Mouse (Mus musculus) midbrain, postnatal 0 days (tissue): ENCODE measurements around the gene Gnpnat1. TPM values are rescaled to one million over a fixed set of nuclear protein-coding genes. Genes with fewer than 3 reads are reported as not detected.

ENCODE experiments used
- ATAC-seq: fragments of 200-750 bp; cut with Nextera tagmentation; 2 replicates; pipeline ENCODE4 v1.8.0; 2017; ENCODE audit warnings: moderate number of reproducible peaks, mild to moderate bottlenecking, moderate TSS enrichment, moderate library complexity; ENCODE audit not compliant: low FRiP score
- DNase-seq: peaks from one replicate; pipeline ENCODE4 v3.0.0-alpha.2; 2015; ENCODE audit warnings: low spot score
- H3K27ac ChIP-seq: fragments of 300-500 bp; sonication (generic); 2 replicates; pipeline ENCODE4 v1.5.1; 2014; ENCODE audit warnings: low read depth, mild to moderate bottlenecking, low read length, mixed read lengths
- H3K27me3 ChIP-seq: fragments of 300-500 bp; sonication (generic); 2 replicates; pipeline ENCODE4 v1.6.1; 2014; ENCODE audit warnings: low read length, control low read depth, mixed read lengths; ENCODE audit not compliant: insufficient read depth
- H3K36me3 ChIP-seq: fragments of 300-500 bp; sonication (generic); 2 replicates; pipeline ENCODE4 v1.6.1; 2014; ENCODE audit warnings: low read length, control low read depth, mixed read lengths; ENCODE audit not compliant: insufficient read depth
- H3K4me1 ChIP-seq: fragments of 300-500 bp; sonication (generic); 2 replicates; pipeline ENCODE4 v1.6.1; 2014; ENCODE audit warnings: mild to moderate bottlenecking, control low read depth, antibody characterized with exemption, low read length, mixed read lengths; ENCODE audit not compliant: insufficient read depth
- H3K4me2 ChIP-seq: fragments of 300-500 bp; sonication (generic); 2 replicates; pipeline ENCODE4 v1.6.1; 2014; ENCODE audit warnings: low read depth, mild to moderate bottlenecking, low read length, mixed read lengths; ENCODE audit not compliant: poor library complexity, severe bottlenecking
- H3K4me3 ChIP-seq: fragments of 300-500 bp; sonication (generic); 2 replicates; pipeline ENCODE4 v1.5.1; 2014; ENCODE audit warnings: low read depth, mild to moderate bottlenecking, low read length, moderate library complexity
- H3K9ac ChIP-seq: fragments of 300-500 bp; sonication (generic); replicated peaks from 2 replicates; pipeline ENCODE4 v1.6.1; 2014; ENCODE audit warnings: mild to moderate bottlenecking, low read length, moderate library complexity, mixed read lengths; ENCODE audit not compliant: poor library complexity, severe bottlenecking
- H3K9me3 ChIP-seq: fragments of 300-500 bp; sonication (generic); 2 replicates; pipeline ENCODE4 v1.6.1; 2016; ENCODE audit warnings: low read length, control low read depth
- CTCF ChIP-seq: IDR thresholded peaks from 2 replicates; pipeline ENCODE4 v1.5.1; 2016; ENCODE audit warnings: antibody characterized with exemption, mild to moderate bottlenecking
- WGBS: fragments of 180-500 bp; shearing (Covaris S2); extraction: QIAGEN DNeasy Blood & Tissue Kit; methylation state at CpG from one replicate; pipeline ENCODE4 v1.1.7; 2014; 5-methylcytosine and 5-hydroxymethylcytosine counted together
- polyA plus RNA-seq: library from polyadenylated mRNA; unstranded; fragments of >200 nt; fragmentation: Nextera tagmentation; extraction: Ambion mirVana; gene quantifications from 2 replicates; pipeline ENCODE4 v1.2.1, GENCODE M21; 2015
- total RNA-seq: library from RNA; depleted of rRNA; stranded (reverse); fragments of >200 nt; gene quantifications from 2 replicates; pipeline ENCODE4 v1.2.3, GENCODE M21; 2014

The Gnpnat1 gene
- total and polyA plus RNA-seq, 2 experiments from 2014 or later, result 17.6 to 19.1 TPM

DNA sequence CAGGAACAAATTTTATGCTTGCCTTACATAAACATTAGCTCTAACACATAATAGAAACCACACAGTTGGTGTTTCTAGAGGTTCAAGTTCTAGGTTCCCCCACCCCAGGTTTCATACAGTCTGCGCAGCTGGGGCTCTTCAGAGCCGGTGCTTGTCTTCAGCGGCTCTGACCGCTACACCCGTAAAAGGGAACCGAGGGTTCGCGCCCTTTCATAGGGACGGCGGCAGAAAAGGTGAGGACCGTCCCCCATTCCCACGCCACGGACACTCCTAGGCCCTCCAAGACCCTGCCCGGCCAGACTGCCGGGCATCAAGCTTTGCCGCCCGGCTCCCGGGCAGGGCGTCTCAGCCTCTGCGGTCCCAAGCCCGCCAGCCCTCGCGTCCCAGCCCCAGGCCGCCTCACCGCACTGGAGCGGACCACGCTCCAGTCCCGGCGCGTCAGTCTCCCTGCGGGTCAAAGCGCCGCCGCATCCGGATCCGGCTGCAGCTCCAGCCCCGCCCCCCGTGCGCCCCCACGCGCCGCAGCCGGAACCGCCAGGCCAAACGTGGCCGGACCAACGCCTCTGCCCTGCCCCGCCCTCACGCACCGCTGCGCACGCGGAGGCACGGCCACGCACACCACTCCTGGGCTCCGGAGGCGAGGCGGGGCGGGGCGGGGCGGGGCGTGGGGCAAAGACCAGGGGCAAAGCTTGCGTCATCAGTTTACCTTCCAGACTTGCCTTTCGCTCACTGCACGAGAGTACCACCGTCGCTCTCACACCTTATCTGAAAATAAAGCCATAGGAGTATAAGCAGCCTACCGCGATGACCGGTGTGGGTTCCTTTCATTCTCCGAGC lies 16.1 kb downstream of the Gnpnat1 start:
- DNase-seq (peak; percentile 89), ATAC-seq (peak; percentile 96)
- H3K9me3 ChIP-seq, result no peaks in the 10 kb centered on the region
- H3K36me3 ChIP-seq, result no peaks in the 10 kb centered on the region
- WGBS, result under 1% methylated on average over 70 of the region's 71 CpGs
- H3K9ac ChIP-seq, result peak overlapping the region; percentile 83
- H3K27me3 ChIP-seq, result no peaks in the 10 kb centered on the region
- TF ChIP-seq CTCF, result peak; percentile 34
- H3K4me2 ChIP-seq, result peak overlapping the region; percentile 79
- H3K4me3 ChIP-seq, result peak overlapping the region; percentile 70
- H3K4me1 ChIP-seq, result peaks cover 3% of the 10 kb centered on the region; the same call in 1 of the 2 replicates
- peak overlapping the region; percentile 78 for H3K27ac ChIP-seq

DNA sequence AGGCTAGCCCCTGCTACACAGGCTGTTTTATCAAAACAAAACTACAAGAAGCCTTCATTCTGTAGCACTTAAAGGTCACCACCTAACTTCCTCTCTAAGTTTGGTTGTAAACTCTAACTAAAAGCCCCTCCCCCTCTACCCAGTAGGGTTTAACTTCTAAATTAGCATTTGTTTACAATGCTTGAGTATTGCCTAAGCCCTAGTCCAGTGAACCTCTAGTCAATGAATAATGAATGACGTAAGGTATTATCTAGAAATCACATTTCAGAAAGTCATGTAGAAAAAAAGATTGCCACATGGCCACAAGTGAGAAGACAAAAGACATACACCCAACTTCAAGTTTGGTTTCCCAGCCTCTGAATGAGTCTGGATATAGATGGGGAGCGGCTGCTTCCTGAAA lies 17.2 kb downstream of the Gnpnat1 start:
- Histone ChIP-seq H3K9me3 (no peaks in the 10 kb centered on the region), H3K27me3 (no peaks in the 10 kb centered on the region), H3K4me3 (peak overlapping the region; percentile 70; the same call in 1 of the 2 replicates), H3K36me3 (no peaks in the 10 kb centered on the region), H3K4me2 (peak overlapping the region; percentile 79), H3K27ac (no peak overlapping the region), H3K4me1 (peaks cover 3% of the 10 kb centered on the region; the same call in 1 of the 2 replicates), H3K9ac (no peak overlapping the region)
- no peak for TF ChIP-seq CTCF
- DNase-seq (no peak), ATAC-seq (no peak)
- WGBS, result 19% methylated on average over 2 of the region's 2 CpGs

DNA sequence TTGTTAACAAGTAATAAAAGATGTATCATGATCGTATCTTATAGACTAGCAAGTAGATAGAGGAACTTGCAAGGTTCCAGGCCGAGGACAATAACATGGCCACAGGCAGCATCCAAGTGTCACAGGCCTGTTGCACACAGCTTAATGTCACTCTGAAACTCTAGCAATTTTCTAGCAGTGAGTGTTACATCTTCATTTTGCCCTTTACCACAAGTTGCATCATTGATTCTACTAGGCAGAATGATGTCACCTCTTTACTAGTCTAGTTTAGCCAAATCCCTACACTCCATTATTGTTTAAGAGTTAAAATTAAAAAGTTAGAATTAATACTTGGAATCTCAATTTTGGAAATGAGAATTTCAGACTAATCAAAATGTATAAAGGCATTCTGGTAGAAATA lies 19.1 kb downstream of the Gnpnat1 start:
- H3K9me3 ChIP-seq, result no peaks in the 10 kb centered on the region
- 94% methylated on average over 2 of the region's 2 CpGs for WGBS
- no peak overlapping the region for H3K4me2 ChIP-seq
- 0 out of 2 replicates have a peak, but pooled peaks cover 3% of the 10 kb centered on the region for H3K36me3 ChIP-seq
- no peak for TF ChIP-seq CTCF
- no peak for ATAC-seq
- no peak overlapping the region for H3K27ac ChIP-seq
- H3K4me3 ChIP-seq, result no peak overlapping the region
- no peak overlapping the region for H3K9ac ChIP-seq
- peaks cover 3% of the 10 kb centered on the region; the same call in 1 of the 2 replicates for H3K4me1 ChIP-seq
- no peak for DNase-seq
- no peaks in the 10 kb centered on the region for H3K27me3 ChIP-seq

DNA sequence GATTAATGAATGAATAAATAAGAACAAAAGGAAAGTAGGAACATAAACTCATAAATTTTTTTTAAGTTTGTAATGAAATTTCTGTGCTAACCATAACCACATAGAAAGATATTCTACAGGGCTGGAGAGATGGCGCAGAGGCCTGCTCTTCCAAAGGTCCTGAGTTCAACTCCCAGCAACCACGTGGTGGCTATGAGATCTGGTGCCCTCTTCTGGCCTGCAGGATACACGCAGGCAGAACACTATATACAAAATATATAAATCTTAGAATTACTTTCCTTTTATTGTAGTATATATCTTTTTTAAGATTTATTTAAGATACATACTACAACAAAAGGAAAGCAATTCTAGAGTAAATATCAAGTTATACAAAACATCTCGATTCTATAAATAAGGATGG lies 21.8 kb downstream of the Gnpnat1 start:
- H3K4me1 ChIP-seq, result peaks cover 3% of the 10 kb centered on the region; the same call in 1 of the 2 replicates
- 81% methylated on average over 4 of the region's 4 CpGs for WGBS

DNA sequence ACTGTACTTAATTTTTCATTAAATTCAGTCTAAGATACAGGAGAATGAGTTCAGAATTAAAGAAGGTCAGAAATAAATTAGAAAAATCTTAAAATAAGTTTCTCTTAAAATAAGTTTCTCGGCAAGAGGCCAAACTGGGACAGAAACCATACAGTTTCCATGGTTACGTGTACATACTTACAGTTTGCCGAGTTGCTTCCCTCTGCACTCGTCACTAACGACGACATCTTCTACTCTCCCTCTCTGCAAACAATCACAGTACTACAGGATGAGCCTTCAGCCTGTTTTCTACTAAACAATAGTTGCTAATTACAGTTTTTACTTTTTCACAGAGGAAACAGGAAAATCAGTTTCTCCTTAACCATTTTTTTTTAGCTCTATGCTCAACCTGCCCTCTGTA lies 24.0 kb downstream of the Gnpnat1 start:
- no peak overlapping the region for H3K4me2 ChIP-seq
- no peak overlapping the region for H3K4me3 ChIP-seq
- TF ChIP-seq CTCF, result no peak
- ATAC-seq (no peak), DNase-seq (no peak)
- H3K27ac ChIP-seq, result no peak overlapping the region
- WGBS, result 81% methylated on average over 6 of the region's 6 CpGs
- H3K36me3 ChIP-seq, result peaks cover 12% of the 10 kb centered on the region
- no peak overlapping the region for H3K9ac ChIP-seq
- no peaks in the 10 kb centered on the region for H3K4me1 ChIP-seq
- H3K27me3 ChIP-seq, result no peaks in the 10 kb centered on the region
- H3K9me3 ChIP-seq, result no peaks in the 10 kb centered on the region

More for the DNA sequence above, 21.8 kb downstream of the Gnpnat1 start:
- ATAC-seq (no peak), DNase-seq (no peak)
- peaks cover 12% of the 10 kb centered on the region for H3K36me3 ChIP-seq
- no peaks in the 10 kb centered on the region for H3K9me3 ChIP-seq
- H3K9ac ChIP-seq, result no peak overlapping the region
- H3K4me2 ChIP-seq, result no peak overlapping the region
- H3K4me3 ChIP-seq, result no peak overlapping the region
- H3K27me3 ChIP-seq, result no peaks in the 10 kb centered on the region
- no peak overlapping the region for H3K27ac ChIP-seq
- TF ChIP-seq CTCF, result peak; percentile 56

DNA sequence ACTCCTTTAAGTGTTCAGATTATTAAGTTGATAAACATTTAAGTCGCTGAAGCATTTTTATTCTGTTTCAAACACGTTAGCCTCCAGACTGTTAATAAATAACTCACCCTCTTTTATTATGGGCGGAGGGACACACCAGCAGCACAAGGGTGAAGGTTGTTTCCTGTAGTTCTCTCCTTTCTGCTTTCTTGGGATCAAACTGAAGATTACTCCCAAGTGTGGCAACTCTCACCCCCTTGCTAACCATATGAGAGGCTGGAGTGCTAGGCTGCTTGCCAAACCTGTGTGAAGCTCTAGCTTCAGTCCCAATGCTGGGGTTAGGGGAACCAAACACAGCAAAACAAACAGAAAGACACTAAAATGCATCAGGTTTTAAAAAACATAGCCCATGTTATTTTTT lies 25.9 kb downstream of the Gnpnat1 start:
- no peak for TF ChIP-seq CTCF
- Histone ChIP-seq H3K4me1 (no peaks in the 10 kb centered on the region), H3K27ac (no peak overlapping the region), H3K9me3 (no peaks in the 10 kb centered on the region), H3K4me3 (no peak overlapping the region), H3K36me3 (peaks cover 12% of the 10 kb centered on the region), H3K4me2 (no peak overlapping the region), H3K9ac (no peak overlapping the region), H3K27me3 (no peaks in the 10 kb centered on the region)
- no peak for DNase-seq
- ATAC-seq, result no peak
- WGBS, result 94% methylated on average over 3 of the region's 3 CpGs
